Mouse (Mus musculus): ENCODE data around the gene Psmc4.
A peak's percentile ranks its signal among the peaks of the same experiment; 100 is the strongest.

Psmc4 gene

DNA sequence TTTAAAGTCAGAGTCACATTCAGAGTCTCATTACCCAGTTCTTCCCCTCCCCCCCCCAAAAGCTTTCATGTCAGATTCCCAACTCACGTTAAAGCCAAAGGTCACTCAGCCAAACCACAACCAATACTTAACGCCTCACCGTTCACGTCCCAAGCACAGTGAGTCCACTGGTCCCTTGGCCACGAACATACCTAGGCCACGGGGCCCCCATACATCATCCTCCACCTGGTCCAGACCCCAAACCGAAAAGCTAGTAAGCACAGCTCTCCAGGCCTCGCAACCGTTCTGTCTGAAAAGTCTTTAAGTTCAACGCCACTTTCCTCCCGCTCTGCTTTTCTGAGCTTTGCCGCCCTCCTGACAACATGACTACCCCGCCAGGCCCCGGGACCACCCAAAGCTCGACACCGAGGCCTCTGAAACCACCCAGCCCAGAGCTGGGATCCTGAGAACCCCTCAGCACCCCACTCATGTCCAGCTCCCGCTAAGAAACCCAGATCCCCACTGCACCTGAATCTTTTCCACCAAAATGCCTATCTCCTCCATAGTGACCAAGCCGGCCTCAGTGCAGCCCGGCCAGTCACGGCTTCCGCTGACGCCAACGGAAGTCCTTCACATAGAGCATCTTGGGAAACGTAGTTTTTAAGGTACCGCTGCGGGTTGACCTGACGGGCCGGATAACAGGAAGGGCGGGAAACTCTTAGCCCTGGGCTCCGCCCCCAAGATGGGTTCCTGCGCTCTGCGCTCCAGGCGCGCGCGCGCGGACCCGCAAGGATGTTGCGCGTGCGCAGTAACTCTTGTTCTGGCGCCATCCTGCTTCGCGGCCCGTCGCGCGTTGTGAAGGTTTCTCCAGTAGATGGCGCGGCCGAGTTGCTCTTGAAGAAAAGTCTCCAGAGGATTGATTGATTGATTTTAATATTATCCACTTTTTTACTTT lies at the start of gene Psmc4:
Gene Psmc4, minus strand, starts transcription at position 626 of the 934 bp plus-strand sequence.
- peak; percentile 73; the same call in 1 of the 2 replicates for TF ChIP-seq GATA4 (IDR thresholded peaks at IDR 0.05; ENCODE audit: insufficient replicate concordance, low read length)

DNA sequence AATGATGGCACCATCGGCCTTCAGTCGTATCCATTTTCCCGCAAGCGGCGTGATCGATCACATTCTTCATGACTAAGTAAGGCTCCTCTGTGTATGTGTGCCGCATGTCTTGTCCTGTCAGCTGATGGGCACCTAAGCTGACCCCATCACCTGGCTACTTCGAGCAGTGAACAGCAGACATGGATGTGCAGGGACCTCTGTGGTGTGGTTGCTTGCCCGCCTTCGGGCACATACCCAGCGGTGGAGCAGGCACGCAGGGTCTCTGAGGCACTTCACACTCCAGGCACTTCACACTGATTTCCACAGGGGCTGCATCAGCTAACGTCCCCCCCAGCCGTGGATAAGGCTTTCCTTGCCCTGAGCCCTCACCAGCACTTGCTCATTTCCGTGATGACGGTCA lies 49.2 kb upstream of the Psmc4 start:
- no peak for TF ChIP-seq GATA4 (IDR thresholded peaks at IDR 0.05; ENCODE audit: insufficient replicate concordance, low read length)

DNA sequence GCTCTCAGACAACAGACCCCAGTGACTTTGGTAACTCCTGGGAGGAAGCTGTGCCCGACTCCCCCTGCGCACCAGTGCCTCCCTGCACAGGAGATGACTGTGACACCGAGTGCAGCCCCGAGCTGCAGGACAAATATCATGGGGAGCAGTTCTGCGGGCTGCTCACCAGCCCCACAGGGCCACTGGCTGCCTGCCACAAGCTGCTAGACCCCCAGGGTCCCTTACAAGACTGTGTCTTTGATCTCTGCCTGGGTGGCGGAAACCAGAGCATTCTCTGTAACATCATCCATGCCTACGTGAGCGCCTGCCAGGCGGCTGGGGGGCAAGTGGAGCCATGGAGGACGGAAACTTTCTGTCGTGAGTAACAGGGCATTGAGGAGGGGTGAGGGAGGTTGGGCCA lies 43.6 kb upstream of the Psmc4 start:
- TF ChIP-seq GATA4 (IDR thresholded peaks at IDR 0.05; ENCODE audit: insufficient replicate concordance, low read length): no peak

DNA sequence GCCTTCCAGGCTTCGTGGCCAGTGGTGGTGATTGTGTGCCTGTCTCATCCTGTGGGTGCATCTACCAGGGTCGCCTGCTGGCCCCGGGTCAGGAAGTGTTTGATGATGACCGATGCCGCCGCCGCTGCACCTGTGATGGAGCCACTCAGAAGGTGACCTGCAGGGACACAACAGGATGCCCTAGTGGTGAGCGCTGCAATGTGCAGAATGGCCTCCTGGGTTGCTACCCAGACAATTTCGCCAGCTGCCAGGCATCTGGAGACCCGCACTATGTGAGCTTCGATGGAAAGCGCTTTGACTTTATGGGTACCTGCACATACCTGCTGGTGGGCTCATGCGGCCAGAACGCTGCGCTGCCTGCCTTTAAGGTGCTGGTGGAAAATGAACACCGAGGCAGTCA lies 36.3 kb upstream of the Psmc4 start:
- TF ChIP-seq GATA4 (IDR thresholded peaks at IDR 0.05; ENCODE audit: insufficient replicate concordance, low read length): no peak

DNA sequence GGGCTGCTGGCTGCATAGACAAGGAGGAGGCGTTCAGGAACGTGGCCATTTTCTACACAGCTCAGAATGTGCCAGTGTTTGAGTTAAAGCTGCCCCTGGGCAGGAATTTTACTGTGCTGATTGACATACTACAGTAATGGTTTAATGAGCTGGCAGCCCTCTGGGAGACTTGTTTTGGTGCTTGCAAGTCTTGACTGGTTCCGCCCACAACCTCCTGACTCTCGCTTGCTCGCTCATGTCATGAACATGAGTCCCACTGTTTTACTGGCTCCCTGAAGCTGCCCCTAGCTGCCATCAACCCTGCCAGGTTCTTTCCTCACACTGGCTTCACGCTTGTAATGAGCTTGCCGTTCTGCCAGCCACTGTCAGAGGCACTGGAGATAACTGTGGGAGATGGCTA lies 34.3 kb upstream of the Psmc4 start:
- TF ChIP-seq GATA4 (IDR thresholded peaks at IDR 0.05; ENCODE audit: insufficient replicate concordance, low read length): no peak

DNA sequence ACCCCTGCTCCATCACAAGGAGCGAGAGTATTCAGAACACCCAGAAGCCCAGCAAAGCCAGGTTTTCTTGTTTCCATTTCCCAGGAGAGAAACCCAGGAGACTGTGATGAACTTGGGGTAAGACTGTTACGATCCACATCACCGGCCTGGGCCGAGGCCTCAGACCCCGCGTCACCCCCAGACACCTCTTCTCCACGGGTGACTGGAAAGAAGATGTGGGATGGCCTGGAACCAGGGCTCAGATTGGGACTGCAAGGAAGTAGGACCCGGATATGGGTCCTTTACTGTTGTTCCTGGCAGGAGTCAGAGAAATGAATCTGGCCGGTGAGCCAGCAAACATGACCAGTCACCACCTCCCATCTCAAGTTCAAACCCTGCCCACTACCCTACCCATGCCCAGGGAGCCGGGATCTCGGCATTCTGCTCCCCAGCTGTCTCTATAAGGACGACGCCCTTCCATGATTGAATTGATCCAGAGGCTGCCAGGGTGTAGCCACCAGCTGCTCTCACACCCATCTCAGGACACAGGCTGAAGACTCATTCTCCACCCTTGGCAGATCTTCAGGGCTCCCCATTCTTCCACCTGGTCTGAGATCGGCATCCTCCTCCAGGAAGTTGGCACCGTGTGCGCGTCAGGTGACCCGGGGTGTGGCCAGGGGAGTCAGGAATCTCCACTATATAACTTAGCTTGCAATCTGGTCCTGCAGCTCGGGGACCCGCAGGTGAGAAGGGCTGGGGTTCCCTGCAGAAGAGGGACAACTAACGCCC lies 20.8 kb upstream of the Psmc4 start, which contains the start of gene Fcgbp:
Gene Fcgbp, plus strand, starts transcription at position 706 of the 768 bp plus-strand sequence.
- TF ChIP-seq GATA4 (IDR thresholded peaks at IDR 0.05; ENCODE audit: insufficient replicate concordance, low read length): no peak

DNA sequence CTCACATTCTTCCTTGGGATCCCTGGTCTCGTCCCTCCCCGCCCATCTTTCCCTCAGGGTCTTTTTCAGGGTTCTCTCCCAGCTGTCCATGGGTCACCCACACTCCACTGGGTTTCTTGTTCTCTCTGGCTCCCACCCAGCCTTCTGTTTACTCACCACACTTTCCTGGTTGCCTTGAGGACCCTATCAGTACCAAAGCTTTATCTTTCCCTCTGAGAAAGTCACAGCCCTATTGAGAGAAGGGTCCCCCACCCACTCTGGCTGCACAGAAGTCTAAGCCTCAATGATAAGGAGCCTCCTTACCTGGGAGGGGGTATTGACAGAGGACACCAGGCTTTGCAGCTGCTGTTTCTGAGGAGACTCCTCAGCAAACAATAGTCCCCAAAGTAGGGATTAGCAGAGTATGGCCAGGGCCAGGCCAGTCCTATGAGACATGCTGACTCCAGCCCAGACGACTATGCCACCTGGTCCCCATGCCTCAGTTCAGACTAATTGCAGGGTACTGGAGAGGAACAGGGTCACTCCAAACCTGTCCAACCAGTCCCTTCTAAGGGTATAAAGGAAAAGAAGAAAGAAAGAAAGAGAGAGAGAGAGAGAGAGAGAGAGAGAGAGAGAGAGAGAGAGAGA lies 19.8 kb upstream of the Psmc4 start:
- TF ChIP-seq GATA4 (IDR thresholded peaks at IDR 0.05; ENCODE audit: insufficient replicate concordance, low read length): no peak

DNA sequence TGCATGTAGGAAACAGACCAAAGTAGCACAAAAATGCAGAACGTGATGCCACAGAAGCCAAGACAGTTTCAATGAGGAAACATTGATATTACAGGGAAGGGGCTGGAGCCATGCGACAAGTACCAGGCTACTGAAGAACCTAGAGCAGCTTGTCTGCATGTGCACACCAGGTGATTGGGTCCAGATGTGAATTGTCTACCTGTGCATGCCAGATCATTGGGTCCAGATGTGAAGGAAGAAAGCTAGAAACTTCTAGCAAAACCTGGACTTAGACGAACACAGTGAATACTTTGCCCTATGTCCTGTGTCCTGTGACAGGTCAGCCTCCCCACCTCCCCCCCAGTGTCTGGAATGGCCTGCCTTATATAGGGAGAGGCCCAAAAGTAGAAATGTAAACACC lies 18.8 kb upstream of the Psmc4 start:
- TF ChIP-seq GATA4 (IDR thresholded peaks at IDR 0.05; ENCODE audit: insufficient replicate concordance, low read length): no peak

DNA sequence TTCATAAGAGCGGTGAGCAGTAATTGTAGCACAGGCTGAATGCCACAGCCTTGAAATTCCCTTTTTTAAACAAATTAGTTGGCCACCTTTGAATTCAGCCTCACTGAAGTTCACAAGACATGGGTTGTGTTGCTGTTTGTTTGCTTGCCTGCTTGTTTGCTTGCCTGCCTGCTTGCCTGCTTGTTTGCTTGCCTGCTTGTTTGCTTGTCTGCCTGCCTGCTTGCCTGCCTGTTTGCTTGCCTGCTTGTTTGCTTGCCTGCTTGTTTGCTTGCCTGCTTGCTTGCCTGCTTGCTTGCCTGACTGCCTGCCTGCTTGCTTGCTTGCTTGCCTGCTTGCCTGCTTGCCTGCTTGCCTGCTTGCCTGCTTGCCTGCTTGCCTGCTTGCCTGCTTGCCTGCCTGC lies 10.1 kb upstream of the Psmc4 start:
- TF ChIP-seq GATA4 (IDR thresholded peaks at IDR 0.05; ENCODE audit: insufficient replicate concordance, low read length): no peak

DNA sequence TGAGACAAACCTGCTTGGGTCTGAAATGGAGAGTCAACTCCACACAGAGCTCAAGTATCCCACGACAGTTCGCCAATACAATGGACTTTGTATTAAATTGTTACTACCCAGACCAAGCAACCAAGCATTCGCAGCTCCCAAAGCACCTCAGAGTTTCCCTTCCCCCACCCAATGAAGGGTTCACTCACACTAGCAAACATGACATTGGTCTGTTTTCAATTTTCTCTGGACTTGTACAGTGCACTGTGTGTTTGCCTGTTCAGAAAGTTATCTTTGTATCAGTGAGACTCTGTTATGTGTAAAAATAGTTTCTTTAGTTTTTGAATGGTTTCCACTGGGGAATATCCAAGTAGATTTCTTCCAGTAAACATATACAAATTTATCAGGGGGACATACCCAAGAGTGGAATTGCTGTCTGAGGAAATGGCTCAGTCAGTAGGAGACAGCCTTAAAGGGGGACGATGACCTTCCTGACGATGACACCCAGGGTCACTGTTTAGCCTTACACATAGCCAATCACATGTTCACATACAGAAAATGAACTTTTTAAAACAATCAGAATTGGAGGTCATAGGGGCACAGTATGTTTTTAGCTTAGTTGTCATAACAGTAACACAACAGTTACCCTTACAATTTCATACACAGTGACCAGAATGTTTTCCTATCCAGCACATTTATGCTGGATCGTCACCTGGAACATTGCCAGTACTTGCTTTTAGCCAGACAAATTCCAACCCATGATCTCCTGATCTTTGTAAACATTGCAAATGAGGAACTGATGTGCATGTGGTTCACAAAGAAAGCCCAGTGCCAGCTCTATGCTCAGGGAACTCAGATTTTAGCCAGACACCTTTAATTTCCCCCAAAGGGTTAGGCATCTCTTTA lies 3.4 kb upstream of the Psmc4 start:
- TF ChIP-seq GATA4 (IDR thresholded peaks at IDR 0.05; ENCODE audit: insufficient replicate concordance, low read length): no peak; the same call in 1 of the 2 replicates

DNA sequence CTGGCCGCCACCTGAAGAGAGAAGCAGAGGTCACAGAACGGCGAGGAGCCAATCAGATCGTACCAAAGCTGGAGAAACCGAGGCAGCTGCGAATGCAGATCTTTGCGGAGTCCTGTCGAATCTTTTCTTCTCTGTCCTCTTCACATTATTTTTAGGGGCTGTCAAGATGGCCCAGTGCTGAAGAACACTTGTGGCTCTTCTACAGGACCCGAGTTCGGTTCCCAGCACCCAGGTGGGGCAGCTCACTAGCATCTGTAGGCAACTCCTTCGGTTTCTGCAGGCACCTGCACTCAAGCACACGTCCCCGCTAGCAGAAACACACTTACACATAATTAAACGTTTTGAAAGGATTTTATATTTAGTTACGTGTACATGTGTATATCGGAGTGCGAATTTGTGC lies 683 bp upstream of the Psmc4 start:
- no peak for TF ChIP-seq GATA4 (IDR thresholded peaks at IDR 0.05; ENCODE audit: insufficient replicate concordance, low read length)

DNA sequence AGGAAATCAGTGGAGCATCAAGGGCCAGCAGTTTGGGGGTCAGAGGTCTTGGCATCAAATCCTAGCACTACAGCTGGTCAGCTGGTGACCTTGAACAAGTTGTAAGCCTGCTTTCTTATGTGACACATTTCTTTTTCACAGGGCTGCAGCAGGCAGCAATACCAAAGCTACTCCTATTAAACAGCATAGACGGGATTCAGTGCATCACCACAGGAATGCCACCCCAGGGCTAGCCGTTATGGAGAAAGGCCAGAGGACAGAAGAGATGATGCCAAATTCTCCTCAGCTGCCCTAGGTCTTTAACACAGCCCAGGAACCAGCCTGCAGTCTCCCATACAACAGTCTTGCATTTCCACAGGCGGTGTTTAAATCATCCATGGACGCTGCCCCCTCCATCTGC lies 5.4 kb downstream of the Psmc4 start:
- TF ChIP-seq GATA4 (IDR thresholded peaks at IDR 0.05; ENCODE audit: insufficient replicate concordance, low read length): no peak

DNA sequence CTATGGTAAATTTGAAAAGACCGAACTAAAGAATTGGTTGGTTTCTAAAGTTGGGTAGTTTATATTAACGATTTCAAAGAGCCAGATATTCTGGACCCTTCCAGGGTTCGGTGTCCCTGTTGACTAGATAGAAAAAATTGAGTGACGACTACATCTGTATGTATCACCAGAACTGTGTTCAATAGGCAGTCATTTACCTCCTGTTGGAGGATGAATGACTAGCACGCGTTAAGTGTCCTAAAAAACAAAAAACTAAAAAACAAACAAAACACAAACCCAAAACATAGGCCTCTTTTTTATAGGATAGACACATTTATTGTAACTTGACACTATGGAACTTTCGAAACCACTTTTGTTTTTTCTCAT lies 35.5 kb downstream of the Psmc4 start:
- no peak for TF ChIP-seq GATA4 (IDR thresholded peaks at IDR 0.05; ENCODE audit: insufficient replicate concordance, low read length)

DNA sequence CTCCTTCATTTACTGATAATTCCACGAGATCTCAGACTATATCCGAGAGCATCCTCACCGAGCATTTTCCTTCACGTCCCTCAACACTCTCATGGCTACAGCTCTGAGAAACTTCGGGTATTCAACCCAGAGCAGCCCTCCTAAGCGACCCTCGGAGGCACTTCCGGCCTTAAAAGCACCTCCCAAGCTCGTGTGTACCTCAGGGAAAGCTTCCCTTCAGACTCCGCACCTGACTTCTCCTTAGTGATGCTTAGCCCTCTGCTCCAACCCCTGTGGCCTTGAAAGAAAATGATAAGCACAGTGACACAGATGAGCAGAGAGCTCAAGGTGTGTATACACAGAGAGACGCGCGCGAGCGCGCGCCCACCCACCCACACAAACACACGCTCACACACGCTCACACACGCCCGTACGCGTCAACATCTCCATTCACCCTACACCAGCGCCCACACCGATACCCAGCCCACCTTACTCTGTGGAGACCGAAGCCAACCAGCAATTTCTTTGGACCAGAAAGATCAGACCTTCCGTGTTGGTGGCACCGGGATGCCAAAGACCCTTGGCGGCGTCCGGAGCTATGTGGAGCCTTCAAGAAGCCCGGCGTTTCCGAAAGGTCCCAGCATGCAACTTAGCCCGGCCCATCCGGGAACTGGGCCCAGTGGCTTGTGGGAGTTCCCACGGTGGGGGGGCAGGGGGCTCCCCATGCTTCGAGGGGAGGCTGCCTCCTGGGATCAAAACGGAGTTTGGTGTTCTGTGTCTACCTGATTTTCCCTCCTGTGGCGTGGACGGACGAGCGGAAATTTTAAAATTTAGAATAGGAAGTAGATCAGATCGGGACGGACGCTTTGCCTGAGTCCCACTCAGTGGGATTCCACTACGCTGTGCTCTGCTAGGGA lies 36.1 kb downstream of the Psmc4 start, which contains the start of gene Zfp850:
Gene Zfp850, minus strand, starts transcription at position 567 of the 896 bp plus-strand sequence.
- TF ChIP-seq GATA4 (IDR thresholded peaks at IDR 0.05; ENCODE audit: insufficient replicate concordance, low read length): no peak
